Mouse (Mus musculus): Measurements from ENCODE around the gene Neurl1a.

DNA sequence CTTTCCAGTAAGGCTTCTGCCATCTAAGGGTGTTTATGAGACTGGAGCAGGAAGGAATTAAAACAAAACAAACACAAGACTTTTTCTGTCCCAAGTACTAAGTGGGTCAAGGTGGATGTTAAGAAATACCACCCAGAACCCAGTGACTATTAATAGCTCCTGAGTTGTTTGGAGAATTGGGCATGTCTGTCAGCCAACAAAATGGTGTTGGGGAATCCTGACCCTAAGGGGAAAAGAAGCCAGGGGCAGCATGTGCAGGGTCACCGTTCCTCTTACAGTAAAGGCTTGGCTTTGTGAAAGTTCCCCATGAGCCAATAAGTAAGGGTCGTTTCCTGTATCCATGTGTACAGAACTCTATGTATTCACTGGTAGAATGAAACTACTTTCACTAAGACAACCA, 76.4 kb downstream of the Neurl1a start:
- TF ChIP-seq CTCF (IDR thresholded peaks at IDR 0.05), result no peak
- TF ChIP-seq EP300 (IDR thresholded peaks at IDR 0.05), result no peak

Data from lung, postnatal 0 days (tissue).